Mouse (Mus musculus) ovary, postnatal 10 days (tissue): Measurements from ENCODE around the gene Fam83f.
"Not testable (repeated sequence)": the region's sequence is repeated elsewhere in the genome, so short reads cannot be mapped to it uniquely, and the experiment has no call there.

ENCODE experiments used
- DNase-seq: peaks from one replicate; pipeline ENCODE4 v3.0.0; 2022; ENCODE audit warnings: low spot score

The Fam83f gene

GRCm38 (mm10) chr15:80706596-80706995, 34.9 kb downstream of the Fam83f start:
- DNase-seq = no peak

GRCm38 (mm10) chr15:80707088-80707487, 35.4 kb downstream of the Fam83f start:
- DNase-seq = no peak

- no peak for DNase-seq
Measured at GRCm38 (mm10) chr15:80709593-80709992, 37.9 kb downstream of the Fam83f start.

DNA sequence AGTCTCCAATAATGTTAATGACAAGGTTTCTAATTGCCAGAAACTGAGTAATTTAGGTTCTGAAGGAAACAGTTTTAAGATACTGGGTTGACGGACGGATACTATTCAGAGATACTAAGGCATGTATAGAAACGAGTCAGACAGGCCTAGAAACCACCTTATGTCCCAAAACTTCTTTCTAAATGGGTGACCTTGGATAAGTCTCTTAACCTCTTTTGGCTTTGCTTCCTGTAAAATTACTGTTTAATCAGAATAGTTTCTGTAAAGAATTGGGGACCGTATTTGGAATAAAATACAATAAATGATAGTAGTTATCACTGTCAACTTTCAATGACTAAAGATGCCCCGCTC, 38.6 kb downstream of the Fam83f start:
- no peak for DNase-seq

- DNase-seq = peak; percentile 98
Measured at GRCm38 (mm10) chr15:80710608-80711363, 39.1 kb downstream of the Fam83f start, which contains the start of gene Tnrc6b. TSS of gene Tnrc6b (plus strand) at chr15:80711313.

GRCm38 (mm10) chr15:80711401-80712151, 39.9 kb downstream of the Fam83f start:
- DNase-seq = peak; percentile 38

GRCm38 (mm10) chr15:80714299-80714698, 42.7 kb downstream of the Fam83f start:
- no peak for DNase-seq

DNA sequence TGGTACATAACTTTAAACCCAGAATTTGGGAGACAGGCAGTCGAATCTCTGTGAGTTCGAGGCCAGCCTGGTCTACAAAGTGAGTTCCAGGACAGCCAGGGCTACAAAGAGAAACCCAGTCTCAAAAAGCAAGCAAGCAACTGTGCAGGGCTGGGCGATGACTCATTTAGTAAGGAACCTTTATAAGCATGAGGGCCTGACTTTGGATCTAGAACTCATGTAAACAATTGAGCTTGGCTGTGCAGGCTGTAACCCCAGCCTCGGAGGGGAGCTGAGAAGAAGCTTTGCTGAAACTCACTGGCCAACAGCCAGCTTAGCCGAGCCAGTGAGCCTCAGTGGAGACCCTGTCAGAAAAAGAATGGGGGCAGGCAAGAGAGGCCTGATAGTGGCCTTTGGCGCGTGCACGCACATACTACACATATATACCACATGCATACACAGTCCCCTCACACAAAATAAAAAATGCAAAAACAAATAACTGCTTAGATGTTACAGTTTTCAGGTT, 45.0 kb downstream of the Fam83f start:
- no peak for DNase-seq

DNA sequence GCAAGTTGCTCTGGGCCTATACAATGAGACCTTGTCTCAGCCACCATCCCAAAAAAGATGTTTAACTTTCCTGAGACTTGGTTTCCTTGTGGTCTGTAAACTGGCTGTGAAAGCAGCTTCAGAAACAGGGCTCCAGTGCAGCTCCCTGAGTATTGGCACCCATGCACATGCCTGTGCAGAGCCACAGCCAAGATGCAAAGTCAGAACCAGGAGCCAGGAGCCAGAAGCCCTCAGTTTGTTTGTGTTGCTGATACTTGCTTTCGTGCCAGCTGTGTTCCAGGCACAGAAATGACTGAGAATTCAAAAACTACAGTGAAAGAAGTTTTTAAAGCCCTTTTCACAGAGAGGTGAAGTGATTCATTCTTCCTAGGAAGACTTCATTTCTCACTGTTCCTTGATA, 45.8 kb downstream of the Fam83f start:
- DNase-seq = no peak

- DNase-seq = no peak
Measured at GRCm38 (mm10) chr15:80720249-80720648, 48.6 kb downstream of the Fam83f start.

GRCm38 (mm10) chr15:80721861-80722260, 50.2 kb downstream of the Fam83f start:
- DNase-seq = no peak

- DNase-seq = no peak
Measured at GRCm38 (mm10) chr15:80722366-80722765, 50.7 kb downstream of the Fam83f start.

DNA sequence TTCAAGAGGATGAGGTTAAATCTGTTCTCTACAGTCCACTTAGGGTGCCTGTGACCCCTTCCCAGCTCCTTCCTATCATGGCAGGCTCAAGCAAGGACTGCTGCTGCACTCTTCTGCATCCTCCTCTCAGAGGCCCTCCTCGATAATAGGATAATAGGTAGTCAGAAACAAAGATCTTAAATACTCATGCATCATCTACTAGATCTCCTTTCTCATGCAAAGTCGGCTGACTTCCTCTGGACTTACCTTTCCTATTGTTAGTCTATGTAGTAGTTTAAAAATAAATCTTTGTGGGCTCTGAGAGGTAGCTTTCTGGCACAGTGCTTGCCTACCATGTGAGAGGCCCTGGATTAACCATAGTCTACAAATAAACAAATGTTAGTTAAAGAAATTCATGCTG, 57.8 kb downstream of the Fam83f start:
- no peak for DNase-seq

GRCm38 (mm10) chr15:80731043-80731442, 59.4 kb downstream of the Fam83f start:
- DNase-seq = no peak

DNA sequence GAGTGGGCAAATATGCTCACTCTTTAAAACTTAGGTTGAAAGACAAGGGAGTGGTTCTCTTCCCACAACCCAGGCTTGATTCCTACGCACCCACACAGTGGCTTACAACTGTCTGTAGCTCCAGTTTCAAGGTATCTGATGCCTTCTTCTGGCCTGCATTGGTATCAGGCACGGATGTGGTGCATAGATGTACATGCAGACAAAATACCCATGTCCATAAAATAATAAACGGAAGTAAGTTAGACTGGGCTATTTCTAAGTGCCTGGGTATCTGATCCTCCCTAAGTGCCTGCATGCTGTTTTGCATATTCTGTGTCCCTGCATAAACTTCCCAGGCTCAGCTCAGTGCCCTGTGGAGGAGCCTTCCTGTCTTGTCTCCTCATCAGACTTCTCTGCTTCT, 59.9 kb downstream of the Fam83f start:
- no peak for DNase-seq

DNA sequence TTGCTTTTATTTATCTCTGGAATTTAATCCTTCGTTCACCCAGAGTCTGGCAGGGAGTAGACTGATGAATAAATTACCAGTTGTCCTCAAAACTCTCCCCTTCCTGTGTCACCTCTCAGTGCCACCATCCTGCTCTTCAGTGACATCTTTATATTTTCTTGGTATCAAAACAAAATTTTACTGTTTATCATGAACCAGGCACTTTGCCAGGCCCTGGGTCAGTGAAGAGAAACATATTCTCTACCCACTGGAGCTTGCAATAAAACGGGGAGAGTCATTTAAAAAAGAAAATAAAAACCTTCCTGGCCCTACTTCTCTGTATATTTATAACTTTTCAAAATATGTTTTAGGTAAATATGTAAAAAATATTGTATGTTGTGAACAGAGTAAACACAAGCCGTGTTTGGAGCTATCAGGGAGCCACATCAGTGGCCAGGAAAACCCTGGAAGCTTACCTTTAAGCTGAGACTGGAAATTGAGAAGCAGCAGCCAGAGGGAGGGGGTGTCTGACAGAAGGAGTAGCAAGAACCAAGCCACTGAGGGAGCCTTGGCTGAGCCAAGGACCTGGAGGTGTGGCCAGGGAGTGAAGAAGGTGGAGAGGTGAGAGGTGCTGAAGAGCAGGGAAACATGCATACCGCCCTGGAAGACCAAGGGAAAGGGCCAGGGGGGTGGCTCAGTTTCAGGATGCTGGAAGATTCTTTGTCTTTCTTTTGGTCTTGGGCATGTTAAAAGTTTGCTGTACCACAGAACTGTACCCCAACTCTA, 60.8 kb downstream of the Fam83f start:
- no peak for DNase-seq

GRCm38 (mm10) chr15:80735300-80735699, 63.7 kb downstream of the Fam83f start:
- DNase-seq = no peak

DNA sequence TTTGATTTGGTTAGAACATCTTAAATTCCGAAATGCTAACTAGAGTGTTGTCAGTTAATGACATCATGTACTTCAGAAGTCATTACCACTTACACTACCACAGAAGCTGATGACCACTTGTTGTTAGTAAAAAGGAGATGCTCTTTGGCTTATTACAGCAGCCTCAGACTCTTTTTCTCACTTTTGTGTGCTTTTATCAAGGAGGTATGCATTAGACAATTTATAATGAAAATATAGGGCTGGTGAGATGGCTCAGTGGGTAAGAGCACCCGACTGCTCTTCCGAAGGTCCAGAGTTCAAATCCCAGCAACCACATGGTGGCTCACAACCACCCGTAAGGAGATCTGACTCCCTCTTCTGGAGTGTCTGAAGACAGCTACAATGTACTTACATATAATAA, 64.1 kb downstream of the Fam83f start:
- DNase-seq = not testable (repeated sequence)

DNA sequence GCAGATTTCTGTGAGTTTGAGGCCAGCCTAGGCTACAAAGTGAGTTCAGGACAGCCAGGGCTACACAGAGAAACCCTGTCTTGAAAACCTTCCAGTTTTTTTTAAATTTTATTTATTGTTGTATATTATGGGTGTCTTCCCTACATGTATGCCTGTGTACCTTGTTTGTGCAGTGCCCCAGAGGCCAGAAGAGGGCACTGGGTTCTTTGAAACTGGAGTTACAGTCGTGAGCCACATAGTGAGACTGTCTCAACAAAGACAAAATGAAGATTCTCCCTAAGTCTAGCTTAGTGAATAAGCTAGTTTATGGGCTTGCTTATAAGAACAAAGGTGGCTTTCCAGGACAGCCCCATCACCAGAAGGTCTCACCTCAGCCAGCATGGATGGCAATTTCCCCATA, 64.9 kb downstream of the Fam83f start:
- no peak for DNase-seq

- no peak for DNase-seq
Measured at GRCm38 (mm10) chr15:80738244-80738643, 66.6 kb downstream of the Fam83f start.

DNA sequence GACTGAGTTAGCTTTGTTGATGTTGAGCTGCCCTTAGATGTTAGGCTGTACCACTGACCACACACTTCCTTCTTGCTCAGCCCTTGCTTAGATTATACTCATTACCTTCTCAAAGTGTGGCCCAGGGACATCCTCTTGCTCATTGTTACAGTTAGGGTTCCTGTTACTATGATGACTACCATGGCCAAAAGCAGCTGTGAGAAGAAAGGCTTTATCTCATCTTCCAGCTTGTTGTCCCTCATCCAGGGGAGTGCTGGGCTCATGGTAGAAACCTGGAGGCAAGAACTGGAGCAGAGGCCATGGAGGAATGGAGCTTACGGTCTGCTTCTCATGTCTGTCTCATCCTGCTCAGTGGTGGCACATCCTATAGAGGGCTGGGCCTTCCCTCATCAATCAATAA, 68.3 kb downstream of the Fam83f start:
- DNase-seq = no peak

DNA sequence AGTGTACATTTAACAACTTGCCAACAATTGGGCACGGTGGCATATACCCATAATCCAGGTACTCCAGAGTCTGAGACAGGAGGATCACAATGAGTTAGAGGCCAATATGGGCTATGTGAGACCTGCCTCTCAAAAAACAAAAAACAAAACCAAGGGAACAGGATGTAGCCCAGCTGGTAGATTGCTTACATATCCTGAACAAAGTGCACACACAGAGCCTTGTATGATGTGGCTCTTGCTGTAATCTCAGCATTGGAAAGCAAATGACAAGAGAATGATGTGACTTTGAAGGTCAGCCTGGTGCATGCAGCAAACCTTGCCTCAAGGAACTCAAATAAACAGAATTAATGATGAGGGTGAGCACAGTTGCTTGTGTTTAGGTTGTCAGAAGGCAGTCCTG, 70.2 kb downstream of the Fam83f start:
- no peak for DNase-seq
